Mouse (Mus musculus): ENCODE data around the gene Gart.
A peak's percentile ranks its signal among the peaks of the same experiment; 100 is the strongest.

The Gart gene

GRCm38 (mm10) chr16:91646681-91647419 is at the start of gene Gart:
Gart (minus strand) TSS chr16:91646952.
- peak; percentile 92 to 93 for DNase-seq

DNA sequence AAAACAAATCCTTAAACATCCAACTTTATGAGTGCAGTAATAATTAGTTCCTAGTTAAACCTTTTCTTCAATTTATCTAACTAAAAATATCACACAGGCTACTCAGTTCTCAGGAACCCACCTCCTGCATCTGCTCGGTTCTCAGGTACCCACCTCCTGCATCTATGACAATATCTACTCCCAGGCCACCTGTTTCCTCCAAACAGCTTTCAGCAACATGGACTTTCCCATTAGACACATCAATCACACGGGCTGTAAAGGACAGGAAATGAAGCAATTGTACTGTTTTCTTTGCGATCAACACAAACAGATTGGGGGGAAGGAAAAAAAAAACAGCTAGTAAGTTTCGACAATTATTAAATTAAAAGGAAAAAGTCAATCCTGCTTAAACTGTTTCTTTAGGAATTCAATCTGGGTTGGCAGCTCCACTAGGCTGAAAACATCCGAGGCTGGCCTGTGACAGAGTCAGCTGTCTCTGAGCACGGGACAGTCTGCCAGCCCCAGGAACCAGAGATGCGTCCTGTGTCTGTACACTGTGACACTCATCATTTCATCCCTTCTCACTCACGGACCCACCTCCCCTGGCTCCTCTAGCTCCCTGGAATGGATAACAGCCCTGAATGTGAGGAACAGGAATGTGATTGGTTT is 48.5 kb upstream of the Gart start:
- DNase-seq = no peak

DNA sequence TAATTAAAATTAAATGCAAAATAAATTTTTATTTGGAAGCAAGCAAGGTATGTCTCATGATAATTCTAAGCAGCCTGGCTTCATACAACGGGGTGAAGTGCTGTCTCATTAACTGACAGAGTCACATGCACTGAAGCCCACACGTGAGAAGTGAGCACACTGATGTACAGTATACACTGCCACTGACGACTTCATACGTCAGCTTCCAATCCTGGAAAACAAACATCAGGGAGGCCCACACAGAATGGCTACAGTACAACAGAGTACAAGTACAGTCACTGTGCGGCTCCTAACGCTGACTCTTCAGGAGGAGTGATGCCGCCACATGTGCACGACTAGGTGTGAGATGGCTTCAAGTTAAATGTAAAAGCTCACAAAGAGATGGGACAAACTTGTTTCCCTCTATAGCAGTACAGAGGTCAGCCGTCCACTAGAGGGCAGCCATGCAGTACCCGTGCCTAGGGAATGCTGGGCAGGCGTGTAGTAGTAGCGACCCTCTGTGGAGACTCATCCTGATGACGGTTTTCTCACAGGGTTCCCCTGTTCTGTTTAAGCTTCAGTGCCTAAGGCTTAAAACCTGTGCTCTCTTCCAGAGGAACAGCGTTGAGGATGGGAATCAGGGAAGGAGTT is 47.8 kb upstream of the Gart start:
- peak; percentile 41 to 76 for DNase-seq

GRCm38 (mm10) chr16:91689791-91690190 is 43.0 kb upstream of the Gart start:
- DNase-seq = no peak

- peak; percentile 90 to 92 for DNase-seq
These were observed 42.0 kb upstream of the Gart start, which contains the start of gene Donson for GRCm38 (mm10) chr16:91688619-91689334. Donson (minus strand) TSS chr16:91688770.

- no peak for DNase-seq
These were observed 41.4 kb upstream of the Gart start for GRCm38 (mm10) chr16:91688023-91688618.

DNA sequence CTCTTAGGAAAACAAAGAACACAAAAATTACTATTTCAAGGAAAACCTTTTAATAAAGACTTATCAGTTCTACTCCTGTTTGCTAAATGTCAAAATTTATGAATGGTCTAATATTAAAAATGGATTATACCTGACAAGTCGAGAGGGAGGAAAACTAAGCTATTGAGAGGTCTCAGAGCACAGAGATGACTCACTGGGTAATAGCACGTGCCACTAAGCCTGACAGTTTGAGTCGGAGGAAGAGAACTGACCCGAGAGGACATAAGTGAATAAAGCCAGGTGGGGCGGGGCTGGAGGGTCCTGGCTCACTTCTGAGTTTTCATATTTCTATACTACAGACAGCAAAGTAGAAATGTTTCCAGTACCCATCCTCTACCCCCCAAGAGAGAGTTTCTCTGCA is 39.6 kb upstream of the Gart start:
- DNase-seq = no peak

- DNase-seq = no peak
These were observed 38.8 kb upstream of the Gart start for GRCm38 (mm10) chr16:91685526-91685925.

GRCm38 (mm10) chr16:91680656-91681055 is 33.9 kb upstream of the Gart start:
- DNase-seq = no peak

- no peak for DNase-seq
These were observed 31.6 kb upstream of the Gart start for GRCm38 (mm10) chr16:91678147-91678911.

- peak; percentile 22 for DNase-seq
These were observed 27.7 kb upstream of the Gart start for GRCm38 (mm10) chr16:91674500-91674899.

GRCm38 (mm10) chr16:91663795-91664194 is 17.0 kb upstream of the Gart start:
- no peak for DNase-seq

DNA sequence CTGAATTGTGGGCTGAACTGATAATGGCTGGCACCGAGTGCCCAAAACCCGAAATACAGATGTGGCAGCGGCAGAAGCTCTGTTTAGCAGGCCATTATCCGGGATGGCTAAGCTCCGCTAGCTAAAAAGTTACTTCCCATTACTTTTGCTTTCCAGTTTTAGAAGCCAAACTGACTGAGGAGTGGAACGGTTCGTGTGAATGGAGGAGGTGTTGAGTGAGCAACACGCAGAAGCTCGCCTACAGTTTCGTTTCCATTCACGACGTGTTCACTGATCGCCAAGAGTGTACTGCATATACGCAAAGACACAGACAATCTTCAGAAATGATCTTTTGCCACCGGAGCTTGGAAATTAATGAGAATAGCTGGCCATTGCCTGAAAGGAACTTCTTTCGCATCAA is 15.6 kb upstream of the Gart start:
- no peak for DNase-seq

DNA sequence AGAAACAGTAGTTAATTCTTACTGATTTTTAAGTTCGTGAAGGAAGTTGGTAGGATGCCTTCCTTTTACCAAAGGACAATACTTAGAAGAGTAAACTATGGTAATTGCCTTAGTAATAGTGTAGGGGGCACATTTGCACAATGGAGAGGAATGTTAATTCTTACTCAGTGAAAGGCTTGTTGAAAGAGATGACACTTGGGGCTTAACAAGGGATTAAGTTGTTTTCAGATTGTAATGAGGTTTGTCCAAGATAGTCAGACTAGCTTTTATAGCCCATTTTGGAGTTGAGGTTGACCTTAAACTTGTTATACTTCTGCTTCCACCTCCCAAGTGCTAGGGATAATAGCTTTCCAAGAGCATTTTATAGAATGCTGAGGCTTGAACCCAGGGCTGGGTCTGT is 14.6 kb upstream of the Gart start:
- no peak for DNase-seq

DNA sequence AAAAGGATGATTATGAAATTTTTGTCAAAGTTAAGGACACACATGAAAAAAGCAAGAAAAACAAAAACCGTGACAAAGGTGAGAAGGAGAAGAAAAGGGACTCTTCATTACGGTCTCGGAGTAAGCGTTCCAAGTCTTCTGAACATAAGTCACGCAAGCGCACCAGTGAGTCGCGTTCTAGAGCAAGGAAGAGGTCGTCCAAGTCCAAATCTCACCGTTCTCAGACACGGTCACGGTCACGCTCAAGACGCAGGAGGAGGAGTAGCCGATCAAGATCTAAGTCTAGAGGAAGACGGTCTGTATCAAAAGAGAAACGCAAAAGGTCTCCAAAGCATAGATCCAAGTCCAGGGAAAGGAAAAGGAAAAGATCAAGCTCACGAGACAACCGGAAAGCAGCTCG is 13.0 kb upstream of the Gart start:
- no peak for DNase-seq

DNA sequence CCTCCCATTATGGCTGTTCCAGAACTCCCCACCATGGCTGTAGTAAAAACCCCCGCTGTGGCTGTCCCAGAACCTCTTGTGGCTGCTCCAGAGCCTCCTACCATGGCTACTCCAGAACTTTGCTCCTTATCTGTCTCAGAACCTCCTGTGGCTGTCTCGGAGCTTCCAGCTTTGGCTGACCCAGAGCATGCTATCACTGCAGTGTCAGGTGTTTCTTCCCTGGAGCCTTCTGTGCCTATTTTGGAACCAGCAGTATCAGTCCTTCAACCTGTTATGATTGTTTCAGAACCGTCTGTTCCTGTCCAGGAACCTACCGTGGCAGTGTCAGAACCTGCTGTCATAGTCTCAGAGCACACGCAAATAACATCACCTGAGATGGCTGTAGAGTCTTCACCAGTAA is 11.7 kb upstream of the Gart start:
- no peak for DNase-seq

DNA sequence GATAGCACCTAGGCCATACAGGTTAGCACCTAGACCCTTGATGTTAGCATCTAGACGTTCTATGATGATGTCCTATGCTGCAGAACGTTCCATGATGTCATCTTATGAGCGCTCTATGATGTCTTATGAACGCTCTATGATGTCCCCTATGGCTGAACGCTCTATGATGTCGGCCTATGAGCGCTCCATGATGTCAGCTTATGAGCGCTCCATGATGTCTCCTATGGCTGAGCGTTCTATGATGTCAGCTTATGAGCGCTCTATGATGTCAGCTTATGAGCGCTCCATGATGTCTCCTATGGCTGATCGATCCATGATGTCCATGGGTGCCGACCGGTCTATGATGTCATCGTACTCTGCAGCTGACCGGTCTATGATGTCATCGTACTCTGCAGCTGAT is 10.5 kb upstream of the Gart start:
- no peak for DNase-seq

DNA sequence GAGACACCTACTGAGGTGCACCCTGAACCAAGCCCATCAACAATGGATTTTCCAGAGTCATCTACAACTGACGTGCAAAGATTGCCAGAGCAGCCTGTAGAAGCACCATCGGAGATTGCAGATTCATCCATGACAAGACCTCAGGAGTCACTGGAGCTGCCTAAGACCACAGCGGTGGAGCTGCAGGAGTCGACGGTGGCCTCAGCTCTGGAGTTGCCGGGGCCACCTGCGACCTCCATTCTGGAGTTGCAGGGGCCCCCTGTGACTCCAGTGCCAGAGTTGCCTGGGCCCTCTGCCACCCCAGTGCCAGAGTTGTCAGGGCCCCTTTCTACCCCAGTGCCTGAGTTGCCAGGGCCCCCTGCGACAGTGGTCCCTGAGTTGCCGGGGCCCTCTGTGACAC is 8.5 kb upstream of the Gart start:
- DNase-seq = no peak

DNA sequence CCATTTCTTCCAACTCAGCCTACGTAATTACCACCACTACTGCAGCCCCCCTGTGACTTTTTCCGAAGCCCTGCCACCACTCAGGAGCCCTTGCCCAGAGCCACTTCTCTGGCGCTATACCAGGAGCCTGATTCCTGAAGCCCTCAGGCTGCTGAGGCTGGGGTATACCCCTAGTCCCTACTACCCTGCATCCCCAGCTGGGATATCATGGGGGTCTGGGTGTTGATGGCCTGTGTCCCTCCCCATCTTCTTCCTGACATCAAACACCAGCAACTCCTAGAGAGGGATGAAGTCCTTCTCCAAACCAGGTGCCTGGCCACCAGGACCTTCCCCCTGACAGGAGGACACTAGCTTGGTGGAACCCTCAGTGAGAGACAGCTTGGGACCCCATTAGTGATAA is 5.4 kb upstream of the Gart start:
- DNase-seq = no peak

DNA sequence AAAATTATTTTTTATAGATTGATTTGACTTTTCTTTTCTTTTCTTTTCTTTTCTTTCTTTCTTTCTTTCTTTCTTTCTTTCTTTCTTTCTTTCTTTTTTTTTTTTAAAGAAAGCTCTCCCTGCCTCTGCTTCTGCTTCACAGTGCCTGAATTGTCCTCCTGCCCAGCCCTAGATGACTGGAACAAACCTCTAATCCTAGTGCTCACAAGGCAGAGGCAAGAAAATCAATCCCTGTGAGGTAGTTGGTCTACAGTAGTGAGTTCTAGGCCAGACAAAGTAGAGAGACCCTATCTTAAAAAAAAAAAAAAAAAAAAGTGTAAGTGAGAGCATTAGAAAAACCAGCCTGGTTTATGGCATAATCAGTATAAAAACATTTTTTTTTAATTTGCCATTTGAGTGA is 3.0 kb upstream of the Gart start:
- DNase-seq = no peak

- no peak for DNase-seq
These were observed 2.5 kb upstream of the Gart start for GRCm38 (mm10) chr16:91649246-91649645.

DNA sequence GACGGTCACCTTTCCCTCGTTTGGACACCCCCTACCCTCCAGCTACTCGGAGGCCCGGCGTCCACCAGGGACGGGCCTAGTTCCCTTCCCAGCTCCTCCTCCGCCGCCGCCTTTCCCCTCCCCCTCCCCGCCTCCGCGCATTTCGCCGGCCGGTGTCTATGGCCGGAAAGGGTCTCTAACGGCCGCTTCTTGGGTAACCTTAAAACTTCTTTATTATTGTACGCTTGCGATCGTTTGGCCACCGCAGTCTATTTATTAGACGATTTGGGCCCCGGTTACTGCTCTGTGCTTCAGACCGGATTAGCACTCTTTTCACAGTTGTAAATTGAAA is 1.4 kb upstream of the Gart start:
- DNase-seq = peak; percentile 65 to 72

Measured in kidney, adult 8-10 months (tissue).